Mouse (Mus musculus): ENCODE results near the gene Kat14.

Gene Kat14

DNA sequence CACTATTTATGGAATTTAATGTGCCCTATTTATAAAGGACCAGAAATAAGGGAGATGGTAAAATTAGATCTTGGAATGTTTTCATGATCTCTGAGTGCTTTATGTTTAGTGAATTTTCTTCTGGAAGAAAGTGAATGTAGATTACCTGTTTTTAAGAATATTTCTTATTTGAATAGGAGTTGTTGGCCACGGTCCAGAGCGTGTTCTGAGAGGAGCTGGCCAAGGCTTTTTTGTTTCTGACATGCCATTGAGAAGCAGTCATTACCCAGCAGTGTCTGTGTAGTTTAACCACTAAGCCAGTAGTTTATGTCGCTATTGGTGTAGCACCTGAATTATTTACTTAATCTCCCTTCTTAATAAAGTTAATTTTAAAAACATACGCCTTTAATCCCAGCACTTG is 13.0 kb downstream of the Kat14 start:
- CTCF ChIA-PET: no interaction called here

DNA sequence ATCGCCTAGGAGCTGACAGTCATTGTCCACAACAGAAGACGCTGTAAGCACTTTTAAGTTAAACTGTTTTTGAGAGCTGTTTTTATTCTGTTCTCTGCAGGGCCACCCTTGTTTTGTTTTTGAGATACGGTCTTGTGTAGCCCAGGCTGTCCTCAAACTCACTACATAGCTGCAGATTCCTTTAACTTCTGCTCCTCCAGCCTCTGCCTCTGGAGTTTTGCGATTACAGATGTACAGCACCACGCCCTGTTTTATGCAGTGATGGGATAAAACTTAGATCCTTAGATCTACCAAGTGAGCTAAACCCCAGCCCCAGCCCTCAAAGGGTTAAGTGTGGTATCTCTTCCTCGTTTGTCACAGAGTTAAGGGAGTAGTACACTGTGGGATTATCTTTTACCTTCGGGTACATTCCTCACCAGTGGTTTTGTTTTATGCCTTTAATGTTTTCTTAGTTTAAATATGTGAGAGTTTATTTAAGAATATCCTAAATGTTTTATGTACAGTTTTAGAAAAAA is 13.9 kb downstream of the Kat14 start:
- CTCF ChIA-PET: no interaction called here

DNA sequence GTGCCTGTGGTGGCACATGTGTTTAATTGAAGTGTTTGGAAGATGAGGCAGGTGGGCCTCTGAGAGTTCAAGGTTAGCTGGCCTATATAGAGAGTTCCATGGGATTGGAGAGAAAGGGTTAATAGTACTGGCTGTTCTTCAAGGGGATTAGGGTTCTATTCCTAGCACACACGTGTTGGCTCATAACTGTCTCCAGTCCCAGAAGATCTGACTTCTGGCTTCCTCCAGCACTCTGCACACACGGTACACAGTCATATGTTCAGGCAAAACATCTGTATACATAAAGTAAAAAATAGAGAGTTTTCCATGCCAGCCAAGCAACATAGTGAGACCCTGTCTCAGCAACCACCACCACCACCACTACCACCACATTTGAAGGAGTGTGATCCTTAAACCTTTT is 17.5 kb downstream of the Kat14 start:
- CTCF ChIA-PET: no interaction called here

DNA sequence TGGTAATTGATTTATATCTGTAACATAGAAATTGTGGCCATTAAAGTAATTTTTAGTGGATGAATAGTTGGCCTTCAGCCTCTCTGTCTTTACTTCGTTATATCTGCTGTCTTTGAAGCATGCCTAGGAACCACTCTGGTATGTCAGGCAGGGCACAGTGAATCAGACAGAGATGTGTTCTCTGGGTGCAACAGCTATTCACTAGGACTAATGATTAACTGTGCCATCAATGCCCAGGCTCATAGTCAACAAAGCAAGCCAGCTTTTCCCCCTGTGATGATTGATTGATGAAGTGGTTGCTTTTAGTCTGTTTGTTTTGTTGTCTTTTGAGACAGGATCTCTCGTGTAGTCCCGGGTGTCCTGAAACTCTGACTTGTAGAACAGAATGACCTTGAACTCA is 19.6 kb downstream of the Kat14 start:
- CTCF ChIA-PET: interaction anchor here (0.6 to 0.9 kb wide), 2 partner anchors 12 to 20 kb away, joined by 6 read pairs; no protein-coding TSS in a partner anchor

DNA sequence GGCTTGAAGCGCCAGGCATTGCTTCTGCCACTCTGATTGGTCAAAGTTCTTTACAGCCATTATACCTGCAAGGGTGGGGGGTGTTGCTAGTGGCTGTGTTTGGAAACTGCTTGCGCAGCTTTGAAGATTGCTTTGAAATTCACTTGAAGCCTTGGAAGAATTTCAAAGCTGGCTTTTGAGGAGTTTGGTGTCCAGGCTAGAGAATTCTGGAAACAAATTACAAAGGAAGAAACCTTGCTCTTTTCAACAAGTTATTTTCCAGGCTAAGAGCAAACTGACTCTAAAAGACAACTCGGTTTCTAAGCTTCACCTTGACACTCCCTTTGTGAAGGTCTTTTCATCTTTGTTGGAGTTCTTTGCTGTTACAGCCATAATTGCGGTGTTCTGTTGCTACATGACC is 30.7 kb downstream of the Kat14 start:
- CTCF ChIA-PET: no interaction called here

DNA sequence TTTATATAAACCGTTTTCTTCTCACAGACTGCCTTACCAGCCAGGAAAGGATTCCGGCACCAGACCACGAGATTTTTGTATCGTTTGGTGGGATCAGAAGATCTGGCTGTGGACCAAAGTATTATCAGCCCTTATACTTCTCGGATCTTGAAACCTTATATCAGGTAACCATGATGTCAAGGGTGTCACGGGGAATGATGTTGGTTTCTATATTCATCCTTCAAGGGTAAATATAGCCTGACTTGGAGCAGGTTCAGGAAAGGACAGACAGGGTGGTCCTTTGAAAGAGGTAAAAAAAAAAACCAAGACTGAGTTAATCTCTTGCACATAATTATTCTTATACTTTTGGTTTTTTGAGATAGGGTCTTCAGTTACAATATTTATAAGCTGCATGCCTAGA is 31.9 kb downstream of the Kat14 start:
- CTCF ChIA-PET: no interaction called here

DNA sequence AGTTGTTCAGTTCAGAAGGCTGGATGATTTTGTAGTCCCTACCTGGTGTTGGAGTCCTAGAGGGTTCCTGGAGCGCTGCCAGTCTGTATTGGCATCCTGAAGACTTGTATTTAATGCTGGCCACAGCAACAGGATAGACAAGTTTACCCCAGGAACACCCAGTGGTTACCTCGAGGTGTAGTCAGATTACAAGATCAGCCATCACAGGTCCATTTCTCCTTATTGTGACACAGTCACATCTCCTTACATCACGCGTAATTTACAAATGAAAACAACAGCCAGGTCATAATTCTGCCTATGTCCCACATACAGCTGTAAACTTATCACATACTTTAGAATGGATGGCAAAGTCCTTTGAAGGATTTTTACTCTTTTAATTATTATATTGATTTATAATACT is 40.3 kb downstream of the Kat14 start:
- CTCF ChIA-PET: no interaction called here

DNA sequence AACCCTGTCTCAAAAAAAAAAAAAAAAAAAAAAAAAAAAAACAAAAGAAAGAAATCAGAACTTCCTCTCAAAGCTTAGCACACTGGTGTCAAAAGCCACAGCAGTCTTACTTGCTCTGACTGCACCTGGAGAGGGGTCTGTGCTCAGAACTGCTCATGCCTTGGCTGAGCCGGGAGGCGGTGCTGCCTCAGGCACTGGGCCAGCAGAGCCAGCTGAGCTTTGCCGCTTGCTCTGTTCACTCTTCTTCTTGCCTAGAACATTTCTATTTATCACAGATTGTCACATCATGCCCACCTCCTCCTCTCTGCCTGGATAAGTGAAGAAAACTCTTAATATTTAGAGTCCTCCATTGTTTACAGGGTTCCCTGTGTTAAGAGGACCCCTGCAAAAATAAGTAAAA is 41.8 kb downstream of the Kat14 start:
- CTCF ChIA-PET: no interaction called here

DNA sequence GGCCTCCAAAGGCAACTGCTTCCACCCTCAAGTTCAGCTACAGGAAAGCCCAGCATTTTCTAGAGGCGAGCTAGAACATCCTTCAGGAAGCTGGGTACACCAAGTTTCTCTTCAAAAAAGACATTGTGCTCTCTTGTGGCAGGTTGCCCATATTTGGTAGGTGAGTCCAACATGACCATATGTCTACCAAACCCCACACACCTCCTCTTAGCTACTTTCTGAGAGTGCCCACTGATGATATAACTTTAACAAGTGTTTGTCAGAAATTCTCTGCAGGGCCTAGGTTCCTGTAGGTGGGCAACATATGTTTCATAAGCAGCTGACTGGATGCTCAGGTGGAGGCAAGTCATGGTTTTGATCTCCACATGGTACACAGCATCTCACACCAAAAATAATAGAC is 45.9 kb downstream of the Kat14 start:
- CTCF ChIA-PET: no interaction called here

DNA sequence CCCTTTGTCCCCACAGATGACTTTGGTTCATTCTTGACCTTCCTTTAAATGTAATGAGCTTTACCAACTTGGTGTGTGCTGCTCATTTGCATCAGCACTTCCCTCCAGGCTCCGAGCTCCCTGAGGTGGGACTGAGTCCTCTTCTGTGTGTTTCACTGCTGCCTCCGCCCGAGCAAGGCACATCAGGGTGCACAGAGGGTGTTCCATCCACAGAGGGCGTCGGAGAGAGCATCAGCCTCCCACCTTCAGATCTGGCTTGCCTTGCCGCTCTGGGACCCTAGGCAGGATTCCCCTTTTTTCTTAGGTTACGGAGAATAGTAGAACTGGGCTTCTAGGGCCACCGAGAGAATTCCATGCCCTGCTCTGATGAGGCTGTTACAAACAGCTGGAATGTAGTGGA is 48.1 kb downstream of the Kat14 start:
- CTCF ChIA-PET: no interaction called here

DNA sequence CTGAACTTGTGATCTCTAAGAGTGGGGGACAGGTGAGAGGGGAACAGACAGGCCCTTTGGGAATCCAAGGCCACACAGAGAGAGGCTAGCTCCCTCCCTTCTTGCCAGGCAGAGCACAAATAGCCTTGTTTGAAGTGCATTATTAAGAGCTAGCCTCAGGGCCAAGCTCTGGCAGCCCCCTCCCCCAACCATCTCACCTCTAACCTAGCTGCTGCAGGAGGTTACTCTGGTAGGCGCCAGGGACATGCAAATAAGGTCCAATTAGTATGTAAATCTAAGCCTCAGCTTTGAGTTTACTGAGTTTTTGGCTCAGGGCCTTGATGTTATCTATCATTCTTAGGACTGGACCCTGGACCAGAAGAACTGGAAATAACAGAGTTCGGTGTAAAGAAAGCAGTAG is 49.3 kb downstream of the Kat14 start:
- CTCF ChIA-PET: interaction anchor here (0.7 kb wide), 1 partner anchor 65 kb away, joined by 3 read pairs; no protein-coding TSS in a partner anchor

DNA sequence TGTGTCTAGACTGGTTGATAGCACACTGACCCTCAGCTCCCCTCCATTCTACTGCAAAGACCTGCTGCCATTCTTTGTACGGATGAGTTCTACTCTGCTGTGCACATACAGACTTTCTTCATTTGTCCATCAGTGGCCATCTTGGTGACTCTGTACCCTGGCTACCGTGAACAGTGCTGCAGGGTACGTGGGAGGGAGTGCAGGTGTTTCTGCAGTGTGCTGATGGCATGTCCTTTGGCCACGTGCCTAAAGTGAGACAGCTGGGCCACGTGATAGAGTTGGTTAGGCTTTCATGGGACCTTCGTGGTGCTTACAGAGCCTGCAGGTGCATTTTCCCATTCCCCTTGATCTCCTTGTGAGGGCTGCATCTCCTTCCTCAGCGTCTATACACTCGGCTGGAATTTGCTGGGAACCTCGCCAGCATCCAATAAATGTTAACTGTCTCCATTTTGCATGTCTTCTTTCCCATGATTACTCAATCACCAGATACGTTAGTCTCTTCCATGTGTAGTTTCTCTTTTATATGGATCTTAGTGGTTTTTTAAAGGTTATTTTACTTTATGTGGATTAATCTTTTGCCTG is 53.4 kb downstream of the Kat14 start:
- CTCF ChIA-PET: no interaction called here

DNA sequence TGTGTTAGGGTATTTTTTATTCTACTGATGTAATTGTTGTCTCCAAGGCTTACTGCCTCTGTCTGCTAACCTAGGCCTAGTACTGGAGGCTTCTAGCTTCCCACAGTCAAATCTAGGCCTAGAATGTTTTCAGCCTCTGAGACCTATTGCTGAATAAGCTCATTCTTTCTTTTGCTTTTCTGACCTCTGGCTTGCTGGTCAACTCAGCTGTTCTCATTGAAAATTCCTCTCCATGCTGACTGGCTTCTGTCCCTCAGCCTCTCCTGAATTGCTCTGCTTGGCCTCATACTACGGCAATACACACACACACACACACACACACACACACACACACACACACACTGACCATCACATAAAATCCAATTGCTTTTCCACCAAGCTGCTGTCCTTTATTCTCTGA is 57.0 kb downstream of the Kat14 start:
- CTCF ChIA-PET: interaction anchor here (0.6 kb wide), 1 partner anchor 117 kb away, joined by 3 read pairs; no protein-coding TSS in a partner anchor

DNA sequence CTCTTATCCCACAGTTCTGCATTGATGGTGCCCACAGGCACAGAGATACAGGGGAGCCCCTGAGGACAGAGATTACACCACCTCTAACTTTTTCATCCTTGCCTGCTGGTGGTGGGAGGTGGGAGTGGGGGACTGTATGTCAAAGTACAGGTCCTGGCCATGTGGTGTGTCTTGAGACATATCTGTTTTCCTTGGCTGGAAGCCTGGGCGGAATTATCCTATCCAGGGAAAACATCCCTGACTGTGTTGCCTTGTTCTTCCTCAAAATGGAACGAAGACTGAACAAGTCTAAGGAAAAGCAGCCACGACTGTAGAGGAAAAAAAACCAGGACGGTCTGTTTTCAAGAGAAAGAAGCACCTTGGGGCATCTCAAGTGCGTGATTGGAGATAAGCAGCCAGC is 59.1 kb downstream of the Kat14 start:
- CTCF ChIA-PET: no interaction called here

DNA sequence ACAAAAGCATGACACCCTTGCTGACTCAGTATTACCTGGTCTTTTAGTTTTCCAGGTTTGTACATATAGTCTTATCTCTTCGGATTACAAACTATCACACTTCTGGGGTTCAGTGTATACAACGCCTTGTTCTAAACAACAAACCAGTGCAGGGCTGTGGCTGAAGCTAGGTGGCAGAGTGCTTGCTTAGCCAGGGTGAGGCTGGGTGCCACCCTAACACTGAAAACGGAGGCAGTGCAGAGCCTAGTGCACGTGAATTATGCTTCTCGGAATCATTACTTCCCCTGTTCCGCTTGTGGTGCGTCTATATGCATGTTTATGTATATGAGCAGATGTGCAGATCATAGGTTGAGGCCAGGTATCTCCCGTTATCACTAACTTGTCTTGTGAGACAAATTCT is 59.9 kb downstream of the Kat14 start:
- CTCF ChIA-PET: no interaction called here

DNA sequence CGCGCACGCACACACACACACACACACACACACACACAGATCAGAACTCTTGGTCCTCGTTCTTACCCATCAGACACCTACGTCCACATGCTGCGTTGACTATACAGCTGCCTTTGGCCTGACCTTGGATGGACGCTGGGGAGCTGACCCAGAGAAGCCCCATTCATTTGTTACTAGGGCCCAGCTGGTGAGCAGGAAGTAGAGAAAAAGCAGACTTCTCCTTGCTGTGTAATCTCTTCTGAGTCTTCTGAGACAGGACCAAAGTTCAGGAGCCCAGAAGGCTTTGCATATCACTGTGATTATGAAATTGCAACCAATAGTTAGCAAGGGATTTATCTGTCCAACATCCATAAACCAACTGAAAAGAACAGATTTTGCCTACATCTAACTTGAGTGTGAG is 60.4 kb downstream of the Kat14 start:
- CTCF ChIA-PET: no interaction called here

DNA sequence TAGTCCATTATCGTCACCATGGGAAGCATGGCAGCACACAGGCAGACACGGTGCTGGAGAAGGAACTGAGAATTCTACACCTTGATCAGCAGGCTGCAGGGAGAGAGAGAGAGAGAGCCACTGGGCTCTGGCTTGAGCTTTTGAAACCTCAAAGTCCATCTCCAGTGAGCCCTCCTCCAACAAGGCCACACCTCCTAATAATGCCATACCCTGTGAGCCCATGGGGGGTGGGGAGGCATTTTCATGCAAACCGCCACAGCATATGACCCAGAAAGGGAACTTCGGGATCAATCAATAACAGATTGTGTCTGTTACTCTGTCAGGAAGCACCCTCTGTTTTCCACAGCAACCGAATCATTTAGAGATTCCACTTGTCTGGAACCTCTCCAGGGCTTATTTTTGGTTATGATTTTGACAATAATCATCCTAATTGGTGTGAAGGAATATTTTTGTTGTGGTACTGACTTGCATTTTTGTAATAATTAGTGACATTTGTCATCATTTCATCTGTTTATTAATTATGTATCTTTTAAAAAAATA is 62.6 kb downstream of the Kat14 start:
- CTCF ChIA-PET: no interaction called here

DNA sequence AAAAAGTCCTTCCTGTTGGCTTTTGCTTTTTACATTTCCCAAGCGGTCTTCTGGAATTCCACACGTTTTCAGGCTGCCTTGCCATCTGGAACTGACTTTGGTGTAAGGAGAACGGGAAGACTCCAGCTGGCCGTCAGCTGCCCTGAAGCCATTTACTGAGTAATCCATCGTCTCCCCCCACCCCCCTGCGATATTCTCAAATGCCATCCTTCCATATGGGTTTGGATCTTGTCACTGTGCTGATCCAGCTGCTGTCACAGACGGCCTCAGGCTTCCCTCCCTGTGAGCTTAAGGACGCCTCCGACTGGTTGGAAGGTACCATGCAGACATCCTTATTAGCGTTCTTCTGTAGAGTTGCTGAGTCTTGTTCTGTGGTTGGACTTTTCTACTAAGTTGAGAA is 66.9 kb downstream of the Kat14 start:
- CTCF ChIA-PET: no interaction called here

DNA sequence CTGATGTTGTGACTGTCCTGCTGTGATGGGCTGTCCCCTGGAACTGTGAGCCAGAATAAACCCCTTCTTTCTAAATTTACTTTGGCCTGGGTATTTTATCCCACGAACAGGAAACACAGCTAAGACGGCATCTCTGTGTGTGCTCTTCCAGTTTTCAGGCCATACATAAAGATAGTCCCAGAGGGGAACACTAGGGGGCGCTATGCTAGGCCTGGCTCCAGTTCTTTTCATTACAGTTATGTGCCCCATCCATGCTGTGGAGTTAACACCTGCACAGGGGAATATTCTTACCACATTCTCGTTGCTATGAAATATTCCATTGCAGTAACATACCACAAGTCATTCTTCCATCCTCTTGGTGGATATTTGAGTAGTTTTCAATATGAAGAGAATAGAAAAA is 69.6 kb downstream of the Kat14 start:
- CTCF ChIA-PET: no interaction called here

DNA sequence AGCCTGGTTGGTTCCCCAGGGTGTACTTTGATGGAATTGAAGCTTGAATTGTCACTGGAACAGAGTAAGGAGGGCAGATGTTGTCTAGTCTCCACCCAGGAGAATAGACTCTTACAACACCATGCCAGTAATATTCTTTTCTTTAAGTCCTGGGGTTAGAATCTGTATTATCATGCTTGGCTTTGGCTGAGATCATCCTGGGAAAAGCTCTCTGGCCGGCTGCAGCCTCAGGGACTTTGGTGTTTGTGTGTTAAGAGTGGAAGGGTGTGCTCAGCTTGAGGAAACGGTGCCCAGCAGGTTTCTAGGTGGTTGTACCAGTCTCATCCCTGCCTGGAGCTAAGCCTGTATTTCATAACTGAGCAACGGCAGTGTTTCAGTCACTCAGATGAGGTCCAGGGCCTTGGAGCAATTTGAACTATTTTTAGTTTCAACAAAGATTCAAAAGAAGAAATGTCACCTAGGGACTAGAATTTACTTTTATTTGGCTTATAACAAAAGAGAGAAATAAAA is 70.5 kb downstream of the Kat14 start:
- CTCF ChIA-PET: no interaction called here

DNA sequence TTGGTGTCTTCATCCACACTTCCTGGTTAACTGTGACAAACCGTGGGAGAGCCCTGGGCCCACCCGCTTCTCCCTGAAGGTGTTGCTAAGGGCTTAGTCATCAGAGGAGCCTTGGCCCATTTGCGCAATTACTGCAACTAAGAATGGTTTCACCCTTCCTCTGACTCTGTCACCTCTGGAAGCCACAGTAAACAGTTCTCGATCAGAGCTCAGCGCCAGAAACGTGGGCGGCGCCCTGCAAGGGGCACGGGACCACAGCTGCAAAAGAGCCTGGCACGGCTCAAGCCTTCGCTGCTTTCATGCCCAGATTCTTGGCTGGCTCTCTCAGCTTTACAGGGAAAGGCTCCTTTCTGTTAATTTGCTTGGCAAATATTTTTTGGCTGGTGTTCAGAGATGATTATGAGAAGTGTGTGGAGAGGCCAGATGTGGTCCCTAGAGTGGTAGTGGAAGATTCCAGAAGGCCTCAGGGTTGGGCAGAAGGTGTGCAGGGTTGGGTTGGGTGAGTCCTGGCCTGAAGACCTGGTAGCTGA is 72.7 kb downstream of the Kat14 start:
- CTCF ChIA-PET: no interaction called here

DNA sequence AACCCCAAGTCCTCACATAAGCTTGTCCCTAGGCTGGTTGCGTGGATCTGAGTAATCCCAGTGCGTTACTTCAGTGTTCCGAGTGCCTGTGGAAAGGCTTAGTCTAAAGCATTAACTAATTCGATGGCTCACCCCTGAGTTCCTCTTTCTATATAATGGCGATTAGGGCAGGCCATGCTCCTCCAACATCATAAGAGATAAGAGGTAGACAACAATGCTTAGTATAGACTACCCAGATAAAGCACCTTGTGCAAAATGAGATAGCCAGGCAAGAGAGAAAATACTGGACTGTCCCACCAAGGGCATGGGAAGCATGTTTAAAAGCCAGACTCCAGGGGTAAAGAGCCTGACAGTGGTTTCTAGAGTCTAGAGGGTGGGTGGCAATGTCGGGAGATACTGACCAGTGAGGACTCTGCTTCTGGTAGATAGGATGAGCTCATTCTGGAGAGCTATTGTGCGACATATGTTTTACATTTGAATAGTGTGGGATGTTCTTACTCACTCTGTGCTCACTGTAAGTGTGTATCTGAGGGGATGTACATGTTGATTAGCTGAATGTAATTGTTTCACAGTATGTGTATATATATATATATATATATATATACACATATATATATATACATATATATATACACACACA is 77.7 kb downstream of the Kat14 start:
- CTCF ChIA-PET: no interaction called here

DNA sequence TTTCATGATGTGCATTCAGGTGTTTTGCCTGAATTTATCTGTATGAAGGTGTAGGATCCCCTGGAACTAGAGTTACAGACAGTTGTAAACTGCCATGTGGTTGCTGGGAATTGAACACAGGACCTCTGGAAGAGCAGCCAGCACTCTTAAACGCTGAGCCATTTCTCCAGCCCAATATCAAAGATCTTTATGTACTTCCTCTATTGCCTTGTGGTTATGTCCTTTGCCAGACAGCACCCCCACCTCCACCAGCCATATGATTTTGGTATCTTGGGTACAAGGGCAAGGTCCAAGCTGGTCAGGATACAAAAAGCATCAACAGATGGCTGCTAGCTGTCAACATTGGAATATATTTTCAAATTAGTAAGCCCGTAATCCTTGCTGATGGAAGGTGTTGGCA is 81.6 kb downstream of the Kat14 start:
- CTCF ChIA-PET: no interaction called here

Measured in spleen, embryonic (tissue).